Mouse (Mus musculus): Measurements from ENCODE around the gene Parp16. TPM values are rescaled to one million over a fixed set of nuclear protein-coding genes. Genes with fewer than 3 reads are reported as not detected.
"Not testable (repeated sequence)": the region's sequence is repeated elsewhere in the genome, so short reads cannot be mapped to it uniquely, and the experiment has no call there.

The Parp16 gene
- total RNA-seq, 1 experiment from 2014 or later = 26.9 TPM

GRCm38 (mm10) chr9:65208293-65209179 lies 13.4 kb downstream of the Parp16 start:
- DNase-seq = no peak

GRCm38 (mm10) chr9:65211598-65211997 lies 16.4 kb downstream of the Parp16 start:
- DNase-seq = no peak

GRCm38 (mm10) chr9:65214425-65214777 lies 19.2 kb downstream of the Parp16 start:
- DNase-seq = no peak

- peak; percentile 95 for DNase-seq
Measured at GRCm38 (mm10) chr9:65214778-65215493, 19.8 kb downstream of the Parp16 start.

- DNase-seq = no peak
Measured at GRCm38 (mm10) chr9:65215494-65216126, 20.5 kb downstream of the Parp16 start.

GRCm38 (mm10) chr9:65216972-65217371 lies 21.8 kb downstream of the Parp16 start:
- no peak for DNase-seq

GRCm38 (mm10) chr9:65217661-65218060 lies 22.5 kb downstream of the Parp16 start:
- DNase-seq = peak; percentile 61

GRCm38 (mm10) chr9:65218916-65219315 lies 23.8 kb downstream of the Parp16 start:
- no peak for DNase-seq

GRCm38 (mm10) chr9:65220398-65220797 lies 25.2 kb downstream of the Parp16 start:
- not testable (repeated sequence) for DNase-seq

GRCm38 (mm10) chr9:65223927-65224326 lies 28.8 kb downstream of the Parp16 start:
- DNase-seq = no peak

GRCm38 (mm10) chr9:65225795-65226194 lies 30.6 kb downstream of the Parp16 start:
- DNase-seq = no peak

- no peak for DNase-seq
Measured at GRCm38 (mm10) chr9:65230250-65230649, 35.1 kb downstream of the Parp16 start.

- DNase-seq = no peak
Measured at GRCm38 (mm10) chr9:65231284-65231683, 36.1 kb downstream of the Parp16 start.

- DNase-seq = no peak
Measured at GRCm38 (mm10) chr9:65233243-65233985, 38.3 kb downstream of the Parp16 start.

- DNase-seq = no peak
Measured at GRCm38 (mm10) chr9:65234734-65235133, 39.6 kb downstream of the Parp16 start.

GRCm38 (mm10) chr9:65235601-65236000 lies 40.4 kb downstream of the Parp16 start:
- DNase-seq = no peak

GRCm38 (mm10) chr9:65237616-65238015 lies 42.5 kb downstream of the Parp16 start:
- DNase-seq = no peak

- no peak for DNase-seq
Measured at GRCm38 (mm10) chr9:65238191-65238760, 43.1 kb downstream of the Parp16 start.

- DNase-seq = no peak
Measured at GRCm38 (mm10) chr9:65239176-65239575, 44.0 kb downstream of the Parp16 start.

- no peak for DNase-seq
Measured at GRCm38 (mm10) chr9:65239731-65240130, 44.6 kb downstream of the Parp16 start.

- DNase-seq = no peak
Measured at GRCm38 (mm10) chr9:65240587-65240986, 45.4 kb downstream of the Parp16 start.

- DNase-seq = no peak
Measured at GRCm38 (mm10) chr9:65241973-65242372, 46.8 kb downstream of the Parp16 start.

Measured in adrenal gland, postnatal 25 days (tissue).